Mouse (Mus musculus): Measurements from ENCODE around the gene Wnt16.
A peak's percentile ranks its signal among the peaks of the same experiment; 100 is the strongest.
"Not testable (repeated sequence)": the region's sequence is repeated elsewhere in the genome, so short reads cannot be mapped to it uniquely, and the experiment has no call there.

Wnt16 gene

GRCm38 (mm10) chr6:22288004-22288736, at the start of gene Wnt16:
Gene Wnt16 (plus strand): TSS chr6:22288227.
- no peak for DNase-seq

DNA sequence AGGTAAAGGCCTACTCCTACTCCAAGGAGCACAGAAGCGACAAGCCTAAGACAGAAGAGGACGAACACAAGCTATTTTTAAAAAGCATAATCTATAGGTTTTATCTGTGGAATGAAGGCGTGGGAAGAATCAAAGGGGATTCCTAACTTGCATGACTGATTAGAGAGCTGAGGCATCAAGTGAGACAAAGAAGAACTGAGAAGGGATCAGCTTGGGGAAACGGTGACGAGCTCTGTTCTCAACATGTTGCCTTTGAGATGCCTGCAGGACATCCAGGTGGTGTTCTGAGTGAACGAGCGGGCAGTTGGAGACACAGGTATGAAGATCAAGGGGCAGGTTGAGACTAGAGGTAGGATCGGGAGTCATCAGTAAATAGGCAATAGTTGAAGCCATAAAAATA, 44.7 kb upstream of the Wnt16 start:
- DNase-seq: no peak

- no peak for DNase-seq
These were observed 41.3 kb upstream of the Wnt16 start for GRCm38 (mm10) chr6:22246696-22247095.

DNA sequence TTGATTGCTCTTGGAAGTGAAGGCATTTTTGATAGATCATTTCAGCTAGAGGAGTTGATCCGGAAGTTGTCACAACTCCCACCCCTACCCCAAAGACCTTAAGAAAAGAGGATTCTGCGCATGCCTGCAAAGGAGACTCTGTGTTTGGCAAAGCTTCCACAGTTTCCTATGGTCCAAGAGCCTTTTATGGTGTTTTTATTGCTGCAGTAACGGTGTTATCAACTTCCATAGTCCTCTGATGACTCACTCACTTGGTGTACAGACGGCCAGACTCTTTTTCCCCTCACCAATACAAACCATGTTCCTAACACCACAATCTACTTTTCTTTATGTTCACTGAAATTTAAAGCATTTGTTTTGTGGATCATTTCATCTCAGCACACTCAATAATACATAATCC, 29.2 kb upstream of the Wnt16 start:
- no peak for DNase-seq

GRCm38 (mm10) chr6:22262519-22262918, 25.5 kb upstream of the Wnt16 start:
- no peak for DNase-seq

GRCm38 (mm10) chr6:22264094-22264493, 23.9 kb upstream of the Wnt16 start:
- not testable (repeated sequence) for DNase-seq

GRCm38 (mm10) chr6:22266018-22266417, 22.0 kb upstream of the Wnt16 start:
- no peak for DNase-seq

DNA sequence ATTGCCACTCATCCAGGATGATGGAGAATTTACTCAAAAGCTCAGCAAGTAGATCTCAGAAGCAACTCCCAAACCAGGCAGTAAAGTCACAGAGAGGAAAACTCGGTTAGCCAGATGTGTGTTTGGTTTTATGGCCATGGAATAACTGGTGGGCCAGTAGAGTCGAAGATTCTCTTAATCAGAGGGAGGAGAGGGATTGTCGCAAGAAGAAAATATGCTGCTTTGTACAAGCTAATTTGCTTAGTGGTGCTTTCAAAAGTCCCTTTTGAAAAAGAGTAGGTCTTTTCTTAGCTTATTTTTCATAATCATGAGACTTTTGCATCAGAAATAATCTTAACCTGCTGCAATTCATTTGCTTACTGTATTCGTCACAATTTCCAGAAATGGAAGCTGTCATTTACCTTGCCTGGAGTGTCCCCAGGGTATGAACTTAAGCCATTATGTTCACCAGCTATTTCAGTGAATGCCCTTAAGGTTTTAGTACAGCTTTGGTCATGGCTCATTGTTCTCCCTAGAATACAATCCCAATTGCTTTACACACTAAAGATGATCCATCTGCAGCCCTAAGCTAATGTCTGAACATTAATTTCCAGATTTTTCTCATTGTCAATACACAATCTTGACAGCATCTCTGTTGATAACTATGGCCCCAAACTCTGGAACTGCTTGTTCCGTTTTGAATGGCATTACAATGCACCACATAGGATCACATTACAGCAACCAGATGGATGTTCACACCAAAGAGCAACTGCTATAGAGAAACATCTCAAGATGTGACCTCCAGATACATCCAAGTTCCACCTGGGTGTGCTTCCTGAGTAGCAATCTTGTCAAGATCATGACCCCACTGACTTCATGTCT, 20.0 kb upstream of the Wnt16 start:
- DNase-seq: no peak

DNA sequence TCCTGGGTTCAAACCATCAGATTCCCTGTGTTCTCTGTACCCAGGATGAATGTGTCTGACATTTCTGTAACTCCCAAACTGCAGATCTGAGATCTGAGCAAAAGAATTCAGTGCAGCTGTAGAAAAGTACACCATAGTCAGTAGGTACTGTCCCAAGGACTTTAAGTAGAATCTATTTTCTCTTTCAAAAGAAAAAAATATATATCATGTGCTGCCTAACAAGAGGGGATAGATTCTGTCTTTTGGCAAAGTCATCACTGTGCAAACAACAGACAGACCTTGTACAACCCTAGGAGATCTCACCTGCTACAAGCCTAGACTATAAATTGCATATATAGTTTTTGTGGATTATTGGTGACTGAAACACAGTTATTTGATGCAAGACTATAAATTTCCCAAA, 19.4 kb upstream of the Wnt16 start:
- no peak for DNase-seq

DNA sequence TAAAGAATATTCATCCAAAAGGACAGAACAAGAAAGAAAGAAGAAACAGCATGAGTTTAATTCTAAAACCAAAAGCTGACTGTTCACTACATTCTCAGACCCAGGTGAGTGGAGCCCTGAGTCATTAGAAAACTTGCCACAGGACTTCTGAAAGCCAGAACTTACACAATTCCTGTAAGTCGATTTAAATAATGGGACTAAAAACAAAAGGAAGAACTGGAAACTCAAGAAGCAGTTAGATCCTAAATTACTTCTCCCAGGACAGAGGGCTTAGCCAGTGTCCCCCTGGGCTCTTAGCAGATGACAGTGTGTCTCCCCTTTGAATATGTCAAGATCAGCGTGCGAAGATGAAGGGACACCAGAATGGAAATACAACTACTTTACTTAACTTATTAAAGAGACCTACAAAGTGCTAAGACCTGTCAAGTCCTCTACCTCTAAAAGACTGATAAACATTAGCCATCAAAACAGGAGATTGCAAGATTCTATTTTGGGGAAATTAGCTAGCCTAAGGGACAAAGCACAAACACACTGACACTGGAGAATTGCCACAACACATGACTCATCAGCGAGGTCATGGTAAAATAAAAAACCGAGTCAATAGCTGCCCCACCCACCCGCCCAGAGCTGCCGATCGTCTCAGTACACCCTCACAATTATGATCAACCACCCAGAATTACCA, 18.0 kb upstream of the Wnt16 start:
- DNase-seq: no peak

DNA sequence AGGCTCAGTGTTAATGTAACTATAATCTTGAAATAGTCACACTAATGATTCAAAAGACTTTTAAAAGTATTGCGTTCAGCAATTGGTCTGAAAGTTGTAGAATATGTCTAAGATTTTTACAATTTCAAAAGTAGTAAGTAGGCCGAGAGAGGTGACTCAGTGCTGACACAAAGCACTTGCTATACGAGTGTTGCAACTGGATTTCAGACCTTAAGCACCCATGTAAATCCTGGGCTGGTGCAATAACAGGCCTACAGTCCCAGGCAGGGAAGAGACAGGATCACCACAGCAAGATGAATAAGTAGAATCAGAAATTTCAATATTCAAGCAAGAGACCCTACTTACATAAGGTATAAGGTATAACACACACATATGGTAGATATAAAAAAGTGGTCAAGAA, 10.1 kb upstream of the Wnt16 start:
- DNase-seq: no peak

DNA sequence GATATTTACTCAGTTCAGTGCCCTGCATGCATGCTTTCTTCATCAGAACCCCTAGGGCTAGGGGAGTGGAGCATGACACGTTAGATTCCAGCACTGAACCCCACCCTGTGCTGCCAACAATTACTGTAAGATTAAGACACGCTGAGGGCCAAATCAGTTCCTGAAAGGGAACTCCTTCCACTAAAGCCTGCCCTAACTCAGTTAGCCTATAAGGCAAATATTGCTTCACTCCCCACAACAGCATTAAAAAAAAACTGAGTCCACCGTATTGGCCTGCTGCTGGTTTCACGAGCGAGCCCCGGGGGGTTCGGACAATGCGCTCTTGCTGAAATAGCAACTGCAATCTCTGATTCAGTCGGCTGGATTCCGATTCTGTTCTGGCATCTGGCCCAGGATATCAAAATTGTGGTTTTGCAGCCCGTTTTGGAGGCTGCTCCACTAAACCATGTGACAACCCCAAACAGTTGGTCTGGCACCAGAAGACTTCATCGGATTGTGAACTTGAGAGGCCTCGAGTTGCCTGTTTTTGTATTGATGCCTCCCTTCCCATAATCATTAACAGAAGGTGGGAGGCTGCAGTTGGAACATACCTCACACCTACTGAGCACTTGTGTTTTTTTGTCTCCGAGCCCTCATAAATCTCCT, 7.7 kb upstream of the Wnt16 start:
- peak; percentile 6 for DNase-seq

DNA sequence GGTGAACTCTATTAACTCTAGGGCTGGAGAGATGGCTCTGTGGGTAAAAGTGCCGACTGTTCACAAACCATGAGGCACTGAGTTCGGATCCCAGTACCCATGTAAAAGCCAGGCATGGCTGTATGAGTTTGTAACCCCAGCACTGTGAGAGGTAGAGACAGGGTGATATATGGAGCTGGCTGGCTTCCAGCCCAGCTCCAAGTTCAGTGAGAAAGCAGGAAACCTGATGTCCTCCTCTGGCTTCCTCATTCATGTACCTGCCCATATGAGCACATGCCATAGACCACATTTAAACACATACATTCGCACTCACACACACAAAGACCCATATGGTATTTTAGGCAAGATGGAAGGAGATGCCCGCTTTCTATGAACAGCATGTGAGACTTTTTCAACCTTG, 5.6 kb upstream of the Wnt16 start:
- no peak for DNase-seq

GRCm38 (mm10) chr6:22288737-22289460, 872 bp downstream of the Wnt16 start:
- DNase-seq: no peak

DNA sequence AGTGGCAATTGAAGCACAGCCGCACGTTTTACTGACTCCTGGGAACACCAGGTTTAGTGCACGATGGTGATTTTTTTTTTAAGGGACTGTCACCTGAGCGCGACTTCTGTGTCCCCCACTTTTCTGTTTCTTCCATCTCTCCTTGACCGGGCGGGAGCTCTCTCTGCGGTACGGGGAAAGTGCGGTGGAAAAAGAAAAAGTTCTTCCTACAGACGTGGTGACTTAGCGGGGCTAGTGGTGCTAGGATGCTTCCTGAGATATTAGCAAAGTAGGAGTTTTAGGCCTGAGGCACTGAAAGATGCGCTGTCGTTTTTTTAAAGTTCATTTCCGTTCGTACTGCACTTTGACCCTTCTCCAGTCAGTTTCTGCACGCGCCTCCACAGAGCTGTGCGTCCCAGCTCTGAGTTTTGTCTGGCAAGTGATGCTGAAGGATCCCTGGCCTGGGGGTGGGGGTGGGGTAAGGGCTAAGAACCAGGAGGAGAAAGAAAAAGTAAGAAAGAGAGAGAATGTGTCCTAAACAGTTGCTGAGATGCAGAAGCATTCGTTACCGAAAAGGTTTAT, 1.5 kb downstream of the Wnt16 start:
- no peak for DNase-seq

- DNase-seq: no peak
These were observed 2.8 kb downstream of the Wnt16 start for GRCm38 (mm10) chr6:22290790-22291189.

GRCm38 (mm10) chr6:22292056-22292455, 4.0 kb downstream of the Wnt16 start:
- DNase-seq: no peak

DNA sequence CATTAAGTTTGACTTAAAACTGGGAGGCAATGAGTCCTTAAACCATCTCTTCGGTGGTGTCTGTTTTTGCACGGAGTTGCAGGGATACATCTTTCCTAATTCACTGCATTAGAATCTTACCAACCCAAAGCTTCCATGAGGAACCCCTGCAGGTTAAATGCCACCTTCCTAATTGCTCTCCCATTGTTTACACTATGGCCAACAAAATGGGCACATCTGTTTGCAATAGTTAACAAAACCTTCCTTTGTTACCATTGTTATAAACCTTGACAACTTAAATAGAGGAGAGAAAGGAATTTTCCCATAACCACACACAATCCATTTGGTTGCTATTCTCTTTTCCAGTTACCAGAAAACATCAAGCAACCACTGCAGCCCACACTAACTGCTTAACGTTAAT, 5.9 kb downstream of the Wnt16 start:
- DNase-seq: no peak

DNA sequence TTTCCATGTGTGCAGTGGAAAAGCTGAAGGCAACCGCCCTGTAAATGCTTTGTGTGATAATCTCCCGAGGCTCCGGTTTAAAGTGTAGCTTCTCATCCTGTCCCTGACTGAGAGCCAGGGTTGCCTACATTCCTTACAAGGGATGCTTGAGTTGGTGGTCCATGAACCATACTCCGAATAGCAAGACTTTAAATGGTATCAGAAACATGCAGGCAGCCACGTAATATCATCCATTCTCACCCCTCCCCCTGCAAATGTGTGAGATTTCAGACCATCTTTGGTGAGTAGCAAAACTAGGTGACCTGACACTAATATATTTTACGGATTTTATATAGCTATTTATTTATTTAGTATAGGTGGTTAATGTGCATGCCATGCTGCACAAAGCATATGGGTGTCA, 9.0 kb downstream of the Wnt16 start:
- no peak for DNase-seq

- DNase-seq: no peak
These were observed 10.0 kb downstream of the Wnt16 start for GRCm38 (mm10) chr6:22298059-22298458.

- peak; percentile 65 for DNase-seq
These were observed 37.5 kb downstream of the Wnt16 start for GRCm38 (mm10) chr6:22325364-22326072.
